Mouse (Mus musculus): Measurements from ENCODE around the gene Dennd1b. TPM values are rescaled to one million over a fixed set of nuclear protein-coding genes. Genes with fewer than 3 reads are reported as not detected.

Gene Dennd1b
- polyA plus RNA-seq (2015; fragmentation: Nextera tagmentation; extraction: Ambion mirVana), result 5.6 TPM in 2 replicates

GRCm38 (mm10) chr1:138963161-138963867 lies at the start of gene Dennd1b:
Gene Dennd1b, plus strand, starts transcription at chr1:138963435.

Other genes with a start within 250 kb of the Dennd1b start
- not detected in 2 replicates for gene Lhx9, start 114.9 kb upstream of the Dennd1b start, polyA plus RNA-seq (2015; fragmentation: Nextera tagmentation; extraction: Ambion mirVana)
- gene 2310009B15Rik, start 106.6 kb upstream of the Dennd1b start, polyA plus RNA-seq (2015; fragmentation: Nextera tagmentation; extraction: Ambion mirVana), result 36.9 and 37.6 TPM in 2 replicates